ENCODE assay signal across 8 mouse cellular contexts in the genomic region with DNA sequence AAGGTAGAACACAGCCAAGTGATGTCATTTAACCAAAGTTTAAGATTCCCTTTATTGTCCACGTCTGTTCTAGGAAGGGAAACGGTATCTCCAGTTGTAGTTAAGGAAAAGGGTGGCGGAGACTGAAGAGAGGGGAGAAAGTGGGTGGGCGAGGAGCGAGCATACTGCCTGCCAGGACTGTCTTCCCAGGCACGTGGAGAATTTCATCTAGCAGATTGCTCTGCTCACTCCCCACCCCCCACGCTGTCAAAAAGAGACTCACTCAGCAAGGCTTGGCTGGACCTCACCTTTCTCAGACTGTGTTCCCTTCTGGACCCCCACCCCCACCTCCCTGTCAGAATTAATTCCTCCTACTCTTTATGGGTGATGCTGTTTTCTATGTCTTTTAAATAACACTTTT. TPM values are rescaled to one million over a fixed set of nuclear protein-coding genes. Genes with fewer than 3 reads are reported as not detected.
DNase-seq lines count a peak whose midpoint lies in the region; ATAC-seq lines count a peak whose summit lies in the region.

No protein-coding gene starts in this region.

- peaks cover 34% of the 10 kb centered on the region for H3K4me1 ChIP-seq in midbrain, embryonic 15.5 days
- peaks cover 10% of the 10 kb centered on the region; the same call in 1 of the 2 replicates for H3K4me1 ChIP-seq in midbrain, embryonic 14.5 days (ENCODE audit: control insufficient read depth, insufficient read depth, low read length)
- H3K4me1 ChIP-seq in stomach, embryonic 16.5 days (ENCODE audit: control insufficient read depth, insufficient read depth, low read length) = peaks cover 19% of the 10 kb centered on the region

- H3K4me2 ChIP-seq in midbrain, embryonic 15.5 days = peak overlapping the region; percentile 93; the same call in 1 of the 2 replicates
- no peak overlapping the region; the same call in 1 of the 2 replicates for H3K4me2 ChIP-seq in midbrain, embryonic 14.5 days (ENCODE audit: low read length)
- H3K4me2 ChIP-seq in stomach, embryonic 16.5 days (ENCODE audit: low read depth, low read length) = peak overlapping the region; percentile 64

- no peak overlapping the region for H3K4me3 ChIP-seq in midbrain, embryonic 15.5 days
- no peak overlapping the region for H3K4me3 ChIP-seq in midbrain, embryonic 14.5 days (replicated peaks; ENCODE audit: low read depth, low read length)
- H3K4me3 ChIP-seq in stomach, embryonic 16.5 days (replicated peaks; ENCODE audit: low read length) = peak overlapping the region; percentile 58; the same call in 1 of the 2 replicates

- H3K27ac ChIP-seq in midbrain, embryonic 15.5 days = no peak overlapping the region
- H3K27ac ChIP-seq in midbrain, embryonic 14.5 days (replicated peaks; ENCODE audit: low read depth, low read length) = no peak overlapping the region
- peak overlapping the region; percentile 98 for H3K27ac ChIP-seq in stomach, embryonic 16.5 days (ENCODE audit: low read length)

- H3K36me3 ChIP-seq in midbrain, embryonic 15.5 days (replicated peaks) = no peaks in the 10 kb centered on the region
- H3K36me3 ChIP-seq in midbrain, embryonic 14.5 days (ENCODE audit: control insufficient read depth, insufficient read depth, low read length) = no peaks in the 10 kb centered on the region
- H3K36me3 ChIP-seq in stomach, embryonic 16.5 days (ENCODE audit: control insufficient read depth, insufficient read depth, low read length) = no peaks in the 10 kb centered on the region

- no peak overlapping the region for H3K9ac ChIP-seq in midbrain, embryonic 15.5 days
- H3K9ac ChIP-seq in midbrain, embryonic 14.5 days (replicated peaks; ENCODE audit: low read length) = no peak overlapping the region
- H3K9ac ChIP-seq in stomach, embryonic 16.5 days (ENCODE audit: low read length) = peak overlapping the region; percentile 83; the same call in 1 of the 2 replicates

- peak; percentile 64 for DNase-seq in cerebellum, adult 9-10 months
- DNase-seq in cerebellum, postnatal 4 days (ENCODE audit: low spot score in 2 of 2) = no peak
- no peak for DNase-seq in midbrain, embryonic 14.5 days
- peak; percentile 50 to 72 for DNase-seq in frontal cortex, postnatal 36 days (ENCODE audit: low spot score in 2 of 2)
- peak; percentile 35 for DNase-seq in liver
- DNase-seq in adrenal gland, postnatal 10 days = no peak

- H3K9me3 ChIP-seq in midbrain, embryonic 15.5 days = no peaks in the 10 kb centered on the region
- H3K9me3 ChIP-seq in midbrain, embryonic 14.5 days (ENCODE audit: control insufficient read depth, low read length) = no peaks in the 10 kb centered on the region
- no peaks in the 10 kb centered on the region for H3K9me3 ChIP-seq in stomach, embryonic 16.5 days (replicated peaks; ENCODE audit: control insufficient read depth, low read length)

- H3K27me3 ChIP-seq in midbrain, embryonic 15.5 days (replicated peaks) = peaks cover 30% of the 10 kb centered on the region
- H3K27me3 ChIP-seq in midbrain, embryonic 14.5 days (ENCODE audit: control insufficient read depth, insufficient read depth, low read length) = peaks cover 38% of the 10 kb centered on the region
- H3K27me3 ChIP-seq in stomach, embryonic 16.5 days (ENCODE audit: control insufficient read depth, insufficient read depth, low read length) = no peaks in the 10 kb centered on the region

- ATAC-seq in midbrain, embryonic 15.5 days (replicated peaks) = no peak
- ATAC-seq in midbrain, embryonic 14.5 days (ENCODE audit: low FRiP score, low TSS enrichment) = no peak
- ATAC-seq in stomach, embryonic 16.5 days (ENCODE audit: insufficient read depth, low FRiP score) = no peak

- 30% methylated on average over 7 of the region's 7 CpGs for WGBS in midbrain, embryonic 15.5 days
- WGBS in midbrain, embryonic 14.5 days = 38% methylated on average over 7 of the region's 7 CpGs
- 20% methylated on average over 7 of the region's 7 CpGs for WGBS in stomach, embryonic 16.5 days

RNA-seq across cellular contexts. Expression of a gene that starts 0.8 kb away (rescaled TPM):
- polyA plus RNA-seq in midbrain, embryonic 15.5 days (2015; fragmentation: Nextera tagmentation; extraction: Ambion mirVana) = 1.9 and 2.6 TPM in 2 replicates
- polyA plus RNA-seq in midbrain, embryonic 14.5 days (2014; fragmentation: Nextera tagmentation; extraction: Ambion mirVana) = 0.93 and 1.2 TPM in 2 replicates
- 9.9 and 10.1 TPM in 2 replicates for polyA plus RNA-seq in stomach, embryonic 16.5 days (2015; fragmentation: Nextera tagmentation; extraction: Ambion mirVana)
- 10 to 100 TPM; 19.0 to 24.8 TPM for total RNA-seq in adrenal gland, postnatal 10 days (2021)

RNA-seq across cellular contexts. Expression of a gene that starts 2.5 kb away (rescaled TPM):
- 3.3 and 3.7 TPM in 2 replicates for polyA plus RNA-seq in midbrain, embryonic 15.5 days (2015; fragmentation: Nextera tagmentation; extraction: Ambion mirVana)
- polyA plus RNA-seq in midbrain, embryonic 14.5 days (2014; fragmentation: Nextera tagmentation; extraction: Ambion mirVana) = 2.6 and 3.5 TPM in 2 replicates
- 8.8 and 10.0 TPM in 2 replicates for polyA plus RNA-seq in stomach, embryonic 16.5 days (2015; fragmentation: Nextera tagmentation; extraction: Ambion mirVana)
- total RNA-seq in adrenal gland, postnatal 10 days (2021) = 1 to 10 TPM; 7.8 to 9.4 TPM

RNA-seq across cellular contexts. Expression of a gene that starts 26.4 kb away (rescaled TPM):
- 5.8 and 5.9 TPM in 2 replicates for polyA plus RNA-seq in midbrain, embryonic 15.5 days (2015; fragmentation: Nextera tagmentation; extraction: Ambion mirVana)
- polyA plus RNA-seq in midbrain, embryonic 14.5 days (2014; fragmentation: Nextera tagmentation; extraction: Ambion mirVana) = 1.4 and 4.0 TPM in 2 replicates
- polyA plus RNA-seq in stomach, embryonic 16.5 days (2015; fragmentation: Nextera tagmentation; extraction: Ambion mirVana) = 49.7 and 60.3 TPM in 2 replicates
- 10 to 100 TPM; 64.7 to 67.8 TPM for total RNA-seq in adrenal gland, postnatal 10 days (2021)

RNA-seq across cellular contexts. Expression of a gene that starts 35.8 kb away (rescaled TPM):
- polyA plus RNA-seq in midbrain, embryonic 15.5 days (2015; fragmentation: Nextera tagmentation; extraction: Ambion mirVana) = 0.25 and 0.46 TPM in 2 replicates
- 0.62 TPM in 1 of 2 replicates, not detected in the other for polyA plus RNA-seq in midbrain, embryonic 14.5 days (2014; fragmentation: Nextera tagmentation; extraction: Ambion mirVana)
- 24.5 and 28.6 TPM in 2 replicates for polyA plus RNA-seq in stomach, embryonic 16.5 days (2015; fragmentation: Nextera tagmentation; extraction: Ambion mirVana)
- 1 to 10 TPM; 1.0 to 2.2 TPM for total RNA-seq in adrenal gland, postnatal 10 days (2021)

RNA-seq across cellular contexts. Expression of a gene that starts 48.2 kb away (rescaled TPM):
- 117 and 119 TPM in 2 replicates for polyA plus RNA-seq in midbrain, embryonic 15.5 days (2015; fragmentation: Nextera tagmentation; extraction: Ambion mirVana)
- polyA plus RNA-seq in midbrain, embryonic 14.5 days (2014; fragmentation: Nextera tagmentation; extraction: Ambion mirVana) = 110 and 131 TPM in 2 replicates
- polyA plus RNA-seq in stomach, embryonic 16.5 days (2015; fragmentation: Nextera tagmentation; extraction: Ambion mirVana) = 95.6 and 102 TPM in 2 replicates
- total RNA-seq in adrenal gland, postnatal 10 days (2021) = 100 to 1,000 TPM; 170 to 208 TPM

Comparison
In these comparisons a context has a peak if more than half of its experiments do, and no peak if none do; other contexts are left out.
1. DNase-seq: peak in cerebellum, adult 9-10 months (single experiment), frontal cortex, postnatal 36 days (2 of 2) and liver (single experiment); none in cerebellum, postnatal 4 days (0 of 2), midbrain, embryonic 14.5 days (single experiment) and adrenal gland, postnatal 10 days (single experiment).